Mouse (Mus musculus) cortical plate, adult 2 months (tissue): Measurements from ENCODE around the gene Hist1h2bm.
"Not testable (repeated sequence)": the region's sequence is repeated elsewhere in the genome, so short reads cannot be mapped to it uniquely, and the experiment has no call there.

Source experiments
- CTCF ChIP-seq: fragments of 200-500 bp; IDR thresholded peaks from 2 replicates; pipeline ENCODE4 v1.5.1; 2011; ENCODE audit warnings: mild to moderate bottlenecking, control low read depth, low read length; ENCODE audit not compliant: insufficient read depth; ENCODE audit errors: extremely low read depth
- POLR2A ChIP-seq: fragments of 200-500 bp; IDR thresholded peaks from 2 replicates; pipeline ENCODE4 v1.6.1; 2011; ENCODE audit warnings: mild to moderate bottlenecking, low read length, control low read depth; ENCODE audit not compliant: insufficient read depth; ENCODE audit errors: extremely low read depth

DNA sequence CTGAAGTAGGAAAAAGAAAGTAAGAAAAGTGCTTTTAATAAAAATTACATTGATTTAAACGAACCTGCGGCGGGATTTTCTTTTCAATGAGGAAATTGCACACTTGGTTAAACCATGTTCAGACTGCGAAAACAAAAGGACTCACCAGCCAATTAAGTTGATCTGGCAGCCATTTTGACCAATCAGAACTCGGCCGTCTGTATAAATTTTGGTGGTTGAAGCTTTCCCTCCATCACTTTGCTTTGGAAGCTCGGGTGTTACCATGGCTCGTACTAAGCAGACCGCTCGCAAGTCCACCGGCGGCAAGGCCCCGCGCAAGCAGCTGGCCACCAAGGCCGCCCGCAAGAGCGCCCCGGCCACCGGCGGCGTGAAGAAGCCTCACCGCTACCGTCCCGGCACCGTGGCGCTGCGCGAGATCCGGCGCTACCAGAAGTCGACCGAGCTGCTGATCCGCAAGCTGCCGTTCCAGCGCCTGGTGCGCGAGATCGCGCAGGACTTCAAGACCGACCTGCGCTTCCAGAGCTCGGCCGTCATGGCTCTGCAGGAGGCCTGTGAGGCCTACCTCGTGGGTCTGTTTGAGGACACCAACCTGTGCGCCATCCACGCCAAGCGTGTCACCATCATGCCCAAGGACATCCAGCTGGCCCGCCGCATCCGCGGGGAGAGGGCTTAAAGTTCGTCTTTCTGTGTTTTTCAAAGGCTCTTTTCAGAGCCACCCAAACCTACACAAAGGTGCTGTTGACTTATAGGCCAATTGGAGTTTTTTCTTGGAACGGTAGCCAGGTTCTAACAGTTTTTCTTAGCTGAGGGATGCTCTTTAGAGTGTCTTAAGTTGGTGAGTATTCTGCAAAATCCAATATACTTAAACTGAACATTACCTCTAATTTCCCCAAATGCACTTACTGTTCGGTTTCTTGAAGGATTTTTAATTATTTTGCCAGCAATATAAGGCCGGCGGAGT is 4.2 kb upstream of the Hist1h2bm start, which contains the start of gene Hist1h3h:
- TF ChIP-seq CTCF, result not testable (repeated sequence)
- TF ChIP-seq POLR2A, result peak; percentile 88
